Mouse (Mus musculus): ENCODE measurements around the gene Tnr. TPM values are rescaled to one million over a fixed set of nuclear protein-coding genes. Genes with fewer than 3 reads are reported as not detected.

Tnr gene
- total and polyA plus RNA-seq, 3 experiments: not detected

DNA sequence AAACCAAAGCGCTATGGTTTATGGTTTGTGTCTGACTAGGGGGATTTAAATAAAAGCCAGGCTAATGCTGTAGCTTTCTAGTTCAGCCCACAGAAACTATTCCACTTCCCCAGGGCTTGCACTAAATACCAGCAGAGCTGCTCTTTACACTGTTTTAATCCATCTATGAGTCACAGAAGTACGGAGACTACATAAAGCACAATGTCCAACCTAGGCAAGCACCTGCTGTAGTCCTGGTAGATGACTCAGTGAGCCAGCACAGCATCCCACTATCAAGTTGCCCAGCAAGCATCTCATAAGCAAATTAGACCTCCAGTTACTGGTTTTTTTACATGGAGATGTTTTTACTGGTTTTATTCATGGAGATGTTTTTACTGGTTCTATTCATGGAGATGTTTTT is 305.0 kb downstream of the Tnr start:
- H3K4me1 ChIP-seq (ENCODE audit: control insufficient read depth in 1 of 2, insufficient read depth in 2 of 2): peaks cover 0 to 7% of the 10 kb centered on the region in 2 experiments; a peak in 1 of 4 replicates
- H3K9ac ChIP-seq (ENCODE audit: insufficient read depth, low read depth): no peak overlapping the region
- H3K36me3 ChIP-seq (replicated peaks in 1 of 2; ENCODE audit: control insufficient read depth in 1 of 2, insufficient read depth in 1 of 2, low read length in 1 of 2): no peaks in the 10 kb centered on the region
- H3K27me3 ChIP-seq (replicated peaks): peaks cover 30% of the 10 kb centered on the region
- TF ChIP-seq E2F4 (IDR thresholded peaks at IDR 0.05; ENCODE audit: insufficient replicate concordance, low read depth, low read length): no peak
- TF ChIP-seq POLR2A (IDR thresholded peaks at IDR 0.05; ENCODE audit: low read depth, low read length): no peak
- no peak for TF ChIP-seq NRF1 (IDR thresholded peaks at IDR 0.05; ENCODE audit: low read depth, low read length)
- TF ChIP-seq ETS1 (conservative IDR thresholded peaks at IDR 0.05; ENCODE audit: low read depth, low read length): no peak
- no peak for TF ChIP-seq HCFC1 (IDR thresholded peaks at IDR 0.05; ENCODE audit: low read depth, low read length)
- TF ChIP-seq PAX5 (IDR thresholded peaks at IDR 0.05; ENCODE audit: low read length): no peak
- no peak for TF ChIP-seq ZC3H11A (IDR thresholded peaks at IDR 0.05; ENCODE audit: low read depth, low read length)
- no peak for TF ChIP-seq RCOR1 (conservative IDR thresholded peaks at IDR 0.05; ENCODE audit: low read depth, low read length)
- TF ChIP-seq USF2 (conservative IDR thresholded peaks at IDR 0.05; ENCODE audit: low read depth, low read length): no peak
- TF ChIP-seq UBTF (IDR thresholded peaks at IDR 0.05; ENCODE audit: low read depth, low read length): no peak
- no peak for TF ChIP-seq NELFE (IDR thresholded peaks at IDR 0.05; ENCODE audit: low read depth, low read length)
- TF ChIP-seq MAFK (IDR thresholded peaks at IDR 0.05; ENCODE audit: insufficient replicate concordance, low read length): no peak
- no peak for TF ChIP-seq CHD2 (IDR thresholded peaks at IDR 0.05; ENCODE audit: low read length)
- no peak for TF ChIP-seq EP300 (IDR thresholded peaks at IDR 0.05; ENCODE audit: low read length)
- no peak for TF ChIP-seq IRF4 (IDR thresholded peaks at IDR 0.05; ENCODE audit: low read depth, low read length)
- no peak for TF ChIP-seq MAZ (IDR thresholded peaks at IDR 0.05; ENCODE audit: low read depth, low read length)
- no peak for TF ChIP-seq JUND (conservative IDR thresholded peaks at IDR 0.05; ENCODE audit: low read depth, low read length)
- TF ChIP-seq CTCF (conservative IDR thresholded peaks at IDR 0.05 in 1 of 2, IDR thresholded peaks at IDR 0.05 in 1 of 2; ENCODE audit: low read depth in 2 of 2, low read length in 2 of 2): no peak
- no peak for TF ChIP-seq JUN (IDR thresholded peaks at IDR 0.05; ENCODE audit: insufficient read depth, low read depth, low read length)
- TF ChIP-seq TCF12 (IDR thresholded peaks at IDR 0.05; ENCODE audit: low read depth, low read length): no peak
- H3K9me3 ChIP-seq (replicated peaks; ENCODE audit: low read length): no peaks in the 10 kb centered on the region
- DNase-seq (ENCODE audit: extremely low read depth): no peak
- H3K79me2 ChIP-seq (replicated peaks; ENCODE audit: control insufficient read depth, extremely low read depth, insufficient read depth, poor library complexity, severe bottlenecking): no peaks in the 10 kb centered on the region
- in situ Hi-C loops (cut with MboI; ENCODE audit: low pct_ligation_motif_present, low pct_unique_long_range_greater_than_20kb, low sequenced_read_pairs): no loop called here
- H3K4me3 ChIP-seq (replicated peaks in 1 of 3; ENCODE audit: low read depth in 2 of 3, low read length in 2 of 3, poor library complexity in 1 of 3): no peak overlapping the region
- H3K27ac ChIP-seq (ENCODE audit: insufficient read depth, low read depth): no peak overlapping the region
- no peak overlapping the region for H3K4me2 ChIP-seq (ENCODE audit: insufficient read depth, low read depth, poor library complexity, severe bottlenecking)
- dilution Hi-C loops (cut with MboI; ENCODE audit: extremely low pct_ligation_motif_present, extremely low pct_unique_long_range_greater_than_20kb, low sequenced_read_pairs): no loop called here

DNA sequence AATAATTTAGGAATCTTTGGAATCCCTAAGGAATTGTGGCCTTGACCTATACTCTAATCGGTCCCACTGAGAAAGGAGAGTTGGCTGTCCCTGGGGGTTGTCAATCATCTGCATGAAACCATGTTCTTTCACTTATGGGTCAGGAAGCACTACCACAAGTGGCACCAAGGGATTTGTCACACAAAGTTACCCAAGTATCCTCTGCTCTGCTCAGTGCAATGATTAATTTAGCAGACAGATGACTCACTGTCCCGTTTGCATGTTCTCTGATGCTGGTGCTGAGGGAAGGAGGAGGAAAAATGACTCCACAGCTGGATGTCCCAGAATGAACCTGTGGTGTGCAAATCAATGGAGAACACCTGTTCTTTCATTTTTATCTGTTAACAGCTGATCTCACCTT is 309.6 kb downstream of the Tnr start:
- peak; percentile 24 for DNase-seq (ENCODE audit: extremely low read depth)
- Histone ChIP-seq H3K27ac (ENCODE audit: insufficient read depth, low read depth) (no peak overlapping the region), H3K27me3 (replicated peaks) (peaks cover 43% of the 10 kb centered on the region), H3K9me3 (replicated peaks; ENCODE audit: low read length) (no peaks in the 10 kb centered on the region), H3K4me3 (replicated peaks in 1 of 3; ENCODE audit: low read depth in 2 of 3, low read length in 2 of 3, poor library complexity in 1 of 3) (no peak overlapping the region), H3K4me1 (ENCODE audit: control insufficient read depth in 1 of 2, insufficient read depth in 2 of 2) (peaks cover 0 to 9% of the 10 kb centered on the region in 2 experiments; a peak in 1 of 4 replicates), H3K36me3 (replicated peaks in 1 of 2; ENCODE audit: control insufficient read depth in 1 of 2, insufficient read depth in 1 of 2, low read length in 1 of 2) (no peaks in the 10 kb centered on the region), H3K4me2 (ENCODE audit: insufficient read depth, low read depth, poor library complexity, severe bottlenecking) (no peak overlapping the region), H3K9ac (ENCODE audit: insufficient read depth, low read depth) (no peak overlapping the region), H3K79me2 (replicated peaks; ENCODE audit: control insufficient read depth, extremely low read depth, insufficient read depth, poor library complexity, severe bottlenecking) (no peaks in the 10 kb centered on the region)
- TF ChIP-seq JUND (conservative IDR thresholded peaks at IDR 0.05; ENCODE audit: low read depth, low read length) (no peak), BHLHE40 (IDR thresholded peaks at IDR 0.05; ENCODE audit: low read depth, low read length) (no peak)
- dilution Hi-C loops (cut with MboI; ENCODE audit: extremely low pct_ligation_motif_present, extremely low pct_unique_long_range_greater_than_20kb, low sequenced_read_pairs) (no loop called here), in situ Hi-C loops (cut with MboI; ENCODE audit: low pct_ligation_motif_present, low pct_unique_long_range_greater_than_20kb, low sequenced_read_pairs) (no loop called here)

Measured in CH12.LX (cell line).